Mouse (Mus musculus) layer of hippocampus, adult 11-12 months (tissue): ENCODE measurements around the gene Csf3r.
"Not testable (repeated sequence)": the region's sequence is repeated elsewhere in the genome, so short reads cannot be mapped to it uniquely, and the experiment has no call there.

ENCODE experiments used
- DNase-seq: peaks from one replicate; pipeline ENCODE4 v3.0.0; 2022; ENCODE audit warnings: low spot score

Gene Csf3r

GRCm38 (mm10) chr4:126024303-126024900, at the start of gene Csf3r:
Gene Csf3r, plus strand, starts transcription at chr4:126024550.
- no peak for DNase-seq

GRCm38 (mm10) chr4:125977768-125978167, 46.6 kb upstream of the Csf3r start:
- DNase-seq: no peak

DNA sequence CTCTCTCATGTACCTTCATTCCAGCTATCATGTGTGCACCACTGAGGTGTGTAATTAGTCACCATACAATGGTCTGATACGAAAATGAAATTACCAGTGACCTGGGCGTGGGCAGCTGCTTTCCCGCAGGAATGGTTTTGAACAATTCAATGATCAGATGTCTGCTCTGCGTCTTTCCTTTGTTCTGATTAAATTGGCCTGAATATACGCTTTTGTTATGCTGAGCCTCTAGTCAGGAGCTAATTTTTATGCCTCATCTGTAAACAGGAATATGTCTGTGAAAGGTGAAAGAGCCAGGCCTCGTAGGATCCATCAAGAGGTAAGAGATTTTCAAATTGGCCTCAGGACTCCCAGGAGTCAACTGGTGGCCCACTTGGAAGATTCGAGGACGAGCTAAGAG, 41.1 kb upstream of the Csf3r start:
- DNase-seq: no peak

DNA sequence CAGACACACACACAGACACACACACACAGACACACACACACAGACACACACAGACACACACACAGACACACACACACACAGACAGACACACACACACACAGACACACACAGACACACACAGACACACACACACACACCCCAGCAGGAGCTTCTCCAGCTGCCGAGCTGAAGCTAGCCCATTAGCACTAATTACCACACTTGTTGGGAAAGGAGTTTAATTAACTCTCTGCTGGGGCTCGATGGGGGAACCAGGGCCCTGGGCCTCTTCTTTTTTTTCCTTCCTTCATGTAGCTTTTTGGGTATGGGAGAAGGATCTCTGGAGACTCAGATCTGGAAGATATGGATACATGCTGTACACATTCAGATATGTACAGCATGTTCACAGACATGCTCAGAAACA, 38.6 kb upstream of the Csf3r start:
- DNase-seq: not testable (repeated sequence)

GRCm38 (mm10) chr4:125987071-125987470, 37.3 kb upstream of the Csf3r start:
- no peak for DNase-seq

DNA sequence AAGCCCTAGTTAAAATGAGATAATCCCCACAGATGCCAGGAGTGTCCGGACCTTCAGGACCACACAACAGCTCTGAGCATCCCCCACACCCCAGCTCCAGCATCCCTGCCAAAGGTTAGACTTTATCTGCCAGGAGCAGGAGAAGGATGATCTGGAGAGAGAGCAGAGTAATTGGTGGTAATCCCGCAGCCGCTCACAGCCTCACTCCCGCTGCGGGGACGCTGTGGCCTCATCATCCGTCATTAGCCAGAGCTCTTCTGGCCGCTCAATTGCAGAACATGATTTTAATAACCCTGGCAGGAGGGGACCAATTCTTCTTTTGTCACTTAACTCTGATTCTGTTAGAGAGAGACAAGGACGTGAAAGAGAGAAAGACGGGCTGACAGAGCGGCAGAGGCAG, 35.3 kb upstream of the Csf3r start:
- no peak for DNase-seq

GRCm38 (mm10) chr4:125990143-125990542, 34.2 kb upstream of the Csf3r start:
- DNase-seq: peak; percentile 71

DNA sequence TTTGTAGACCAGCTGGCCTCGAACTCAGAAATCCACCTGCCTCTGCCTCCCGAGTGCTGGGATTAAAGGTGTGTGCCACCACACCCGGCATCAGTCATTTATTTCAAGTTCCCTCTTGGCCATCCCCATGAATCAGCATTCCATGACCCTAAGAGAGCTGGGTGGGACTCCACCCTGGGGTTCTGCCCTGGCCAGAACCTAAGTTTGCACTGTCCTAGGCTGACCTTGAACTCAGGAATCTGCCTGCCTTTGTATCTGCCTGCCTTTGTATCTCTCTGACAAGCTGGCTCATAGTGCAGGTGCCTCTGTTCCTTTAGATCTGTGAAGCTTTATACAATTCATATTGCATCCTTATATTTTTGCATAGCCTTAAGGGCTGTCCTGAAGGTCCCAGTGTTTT, 32.1 kb upstream of the Csf3r start:
- DNase-seq: no peak

DNA sequence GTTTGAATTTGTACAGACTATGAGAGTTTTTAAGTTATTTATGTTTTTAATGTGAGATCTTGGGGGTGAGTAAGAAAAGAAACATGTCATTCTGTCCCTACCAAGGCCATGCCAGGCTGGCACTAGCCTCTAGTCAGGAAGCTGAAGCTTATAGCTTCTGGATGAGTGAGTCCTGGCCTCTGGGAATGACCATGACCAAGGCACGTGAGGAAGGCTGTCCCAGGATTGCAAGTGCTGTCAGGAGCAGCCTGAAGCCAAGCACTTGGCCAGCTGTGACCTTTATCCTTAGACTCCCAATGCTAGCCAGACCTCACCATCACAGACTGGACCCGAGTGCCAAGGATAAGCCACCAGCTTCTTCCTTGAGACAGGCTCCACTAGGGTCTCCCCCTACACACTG, 31.4 kb upstream of the Csf3r start:
- no peak for DNase-seq

DNA sequence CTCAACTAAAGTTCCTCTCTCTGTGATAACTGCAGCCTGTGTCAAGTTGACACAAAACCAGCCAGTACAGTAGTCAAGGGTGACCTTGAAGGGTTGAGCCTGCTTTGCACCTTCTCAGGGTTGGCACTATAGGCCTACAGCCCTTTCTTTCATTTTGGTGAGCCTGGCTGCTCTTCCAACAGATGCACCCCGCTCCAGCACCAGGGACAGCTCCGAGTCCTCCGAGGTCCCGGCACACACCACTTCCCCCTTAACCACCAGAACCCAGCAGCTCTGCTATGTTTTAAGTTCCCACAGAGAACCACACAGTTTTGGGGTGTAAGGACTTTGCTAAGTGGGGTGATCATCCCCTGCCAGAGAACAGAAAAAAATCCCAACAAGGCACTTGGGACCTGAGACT, 27.8 kb upstream of the Csf3r start:
- no peak for DNase-seq

DNA sequence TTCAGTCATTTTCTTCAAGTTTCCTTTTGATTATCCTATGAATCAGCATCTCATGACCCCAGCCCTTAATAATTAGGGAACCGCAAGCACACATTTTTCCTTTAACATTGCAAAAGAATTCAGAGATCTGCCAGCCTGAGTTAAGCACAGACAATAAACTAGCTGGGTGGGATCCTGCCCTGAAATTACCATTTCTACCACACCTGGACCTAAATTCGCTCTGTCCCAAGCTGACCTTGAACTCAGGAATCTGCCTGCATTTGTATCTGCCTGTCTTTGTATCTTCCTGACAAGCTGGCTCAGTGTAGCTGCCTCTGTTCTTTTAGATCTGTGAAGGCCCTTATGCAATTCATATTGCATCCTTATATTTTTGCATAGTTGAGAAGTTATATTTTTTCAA, 26.5 kb upstream of the Csf3r start:
- no peak for DNase-seq

- DNase-seq: no peak
Measured at GRCm38 (mm10) chr4:126001311-126002199, 22.8 kb upstream of the Csf3r start.

DNA sequence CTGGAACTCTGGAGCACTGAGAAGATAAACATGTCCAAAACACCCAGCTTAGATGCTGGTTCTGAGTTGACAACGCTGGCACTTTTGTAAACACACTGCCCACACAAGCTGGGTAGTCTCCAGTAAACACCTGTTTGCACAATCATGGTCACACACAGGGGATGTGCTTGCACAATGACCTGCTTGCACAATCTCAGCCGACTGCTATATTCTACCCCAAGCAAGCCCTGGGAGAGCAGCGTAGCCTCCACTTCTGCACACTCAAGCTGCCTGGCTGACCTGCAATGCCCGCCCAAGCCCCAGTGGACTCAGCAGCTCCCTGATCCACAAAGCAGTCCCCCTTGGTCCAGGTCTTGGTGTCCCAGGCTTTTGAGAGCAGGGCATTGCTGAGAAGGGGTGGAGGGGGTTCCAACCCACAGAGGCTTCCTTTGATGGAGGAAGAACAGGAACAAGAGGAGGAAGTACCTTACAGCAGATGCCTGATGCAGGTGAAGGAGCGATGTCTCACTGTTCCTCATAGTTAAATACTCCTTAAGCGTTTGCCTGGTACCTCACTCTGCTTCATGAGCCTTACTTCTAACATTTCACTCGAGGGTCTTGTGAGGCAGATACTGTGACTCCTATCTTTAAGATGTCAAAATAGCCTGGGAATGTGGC, 6.5 kb upstream of the Csf3r start:
- DNase-seq: peak; percentile 37

- no peak for DNase-seq
Measured at GRCm38 (mm10) chr4:126018966-126019538, 5.3 kb upstream of the Csf3r start.

GRCm38 (mm10) chr4:126025801-126026200, 1.5 kb downstream of the Csf3r start:
- DNase-seq: no peak

- DNase-seq: no peak
Measured at GRCm38 (mm10) chr4:126027980-126028379, 3.6 kb downstream of the Csf3r start.

- DNase-seq: no peak
Measured at GRCm38 (mm10) chr4:126029042-126029441, 4.7 kb downstream of the Csf3r start.

DNA sequence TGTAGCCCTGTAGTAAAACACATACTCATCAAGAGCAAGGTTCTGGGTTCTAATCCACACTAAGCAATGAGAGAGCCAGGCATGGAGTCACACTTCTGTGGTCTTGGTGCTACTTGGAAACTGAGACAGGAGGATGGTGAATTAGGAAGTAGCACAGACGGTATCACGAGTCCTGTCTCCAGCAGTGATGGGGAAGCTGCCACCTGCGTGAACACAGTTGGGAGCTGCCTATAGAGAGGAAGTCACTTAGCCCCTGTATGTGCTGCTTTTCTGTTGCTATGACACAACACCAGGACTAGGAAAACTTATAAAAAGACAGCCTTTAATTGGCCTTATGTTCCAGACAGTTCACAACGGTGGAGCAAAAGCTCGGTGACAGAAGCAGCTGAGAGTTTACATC, 6.4 kb downstream of the Csf3r start:
- DNase-seq: no peak

GRCm38 (mm10) chr4:126035413-126035812, 11.1 kb downstream of the Csf3r start:
- DNase-seq: no peak

DNA sequence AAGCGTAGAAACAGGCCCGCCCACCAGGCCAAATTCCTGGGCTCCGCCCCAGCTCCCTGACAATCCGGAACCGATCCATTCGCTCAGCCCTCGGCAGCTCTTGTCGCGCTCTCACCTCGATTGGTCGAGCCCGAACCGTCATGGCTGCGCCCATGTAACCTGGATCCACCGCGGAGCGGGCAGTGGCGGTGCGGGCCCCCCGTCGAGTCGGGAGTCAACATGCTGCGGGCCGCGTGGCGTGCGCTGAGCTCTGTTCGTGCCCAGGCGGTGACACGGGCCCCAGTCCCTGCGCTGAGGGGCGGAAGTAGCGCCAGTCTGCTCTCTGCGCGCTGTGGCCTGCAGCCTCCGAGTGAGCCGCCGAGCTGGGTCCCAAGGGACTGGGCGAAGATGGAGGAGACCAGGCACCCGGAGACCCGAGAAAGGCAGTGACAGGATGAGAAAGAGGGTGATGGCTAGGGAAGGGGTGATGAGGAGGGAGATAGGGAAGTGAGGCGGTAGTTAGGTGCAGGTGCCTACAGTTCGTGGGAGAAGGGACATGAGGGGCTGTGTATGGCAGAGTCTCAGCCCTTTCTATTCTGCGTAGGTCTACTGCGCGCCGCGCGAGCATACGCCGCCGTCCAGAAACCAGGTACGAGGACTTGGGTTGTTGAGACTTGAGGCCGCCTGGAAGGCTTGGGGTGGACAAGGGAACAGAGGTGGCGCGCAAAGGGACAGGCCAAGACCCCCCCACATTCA, 22.7 kb downstream of the Csf3r start, which contains the start of gene Mrps15:
Gene Mrps15 (plus strand): TSS at position 75 of the 735 bp plus-strand sequence.
- peak; percentile 83 for DNase-seq

DNA sequence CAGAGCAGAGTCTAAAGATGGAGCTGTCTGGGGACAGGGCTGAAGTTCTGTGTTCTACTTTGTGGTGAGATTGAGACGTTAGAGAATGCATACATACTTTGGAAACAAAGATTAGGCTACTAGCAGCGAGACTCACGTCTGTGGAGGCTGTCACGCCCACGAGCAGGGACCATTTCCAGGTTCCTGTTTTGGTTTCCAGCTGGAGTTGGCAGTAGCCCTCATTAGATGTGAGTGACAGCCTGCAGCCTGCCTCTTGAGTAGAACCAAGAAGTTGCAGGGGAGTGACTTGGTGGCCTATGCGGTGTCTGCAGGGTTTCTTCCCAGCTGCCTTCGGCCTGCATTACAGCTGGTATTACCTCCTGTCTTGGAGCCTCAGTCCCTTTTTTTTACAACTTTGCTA, 27.3 kb downstream of the Csf3r start:
- DNase-seq: peak; percentile 85
